11 mouse cellular contexts compared by ENCODE assay signal in the genomic region with DNA sequence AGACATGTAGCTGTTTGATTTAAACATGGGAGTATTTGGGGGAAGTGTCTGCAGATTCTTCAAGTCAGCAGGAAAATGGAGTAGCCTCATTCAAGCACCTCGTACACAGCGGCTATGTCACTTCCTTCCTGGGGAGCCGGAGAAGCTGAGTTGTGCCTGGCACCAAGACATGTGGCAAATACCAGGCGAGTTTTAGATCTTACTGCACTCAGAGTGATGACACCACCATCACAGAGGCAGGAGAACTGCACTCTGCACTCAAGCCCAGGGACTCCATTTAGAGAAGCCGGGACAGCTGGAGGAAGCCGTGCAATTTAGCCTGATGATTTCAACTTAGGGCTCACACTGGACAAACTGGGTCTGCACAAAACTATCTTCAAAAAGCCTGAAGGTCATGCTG.
DNase-seq lines count a peak whose midpoint lies in the region; ATAC-seq lines count a peak whose summit lies in the region.
"Had no signal": no experiment of that assay in that cellular context is flagged by ENCODE, and none has a peak within 500 bp of the region (broad histone marks: within the 10 kb centered on the region; RNA-seq: fewer than 3 reads in every experiment).

No protein-coding gene starts in this region.

- 53% methylated on average over 6 of the region's 6 CpGs for WGBS in forebrain, embryonic 14.5 days
- 91% methylated on average over 6 of the region's 6 CpGs for WGBS in forebrain, embryonic 10.5 days
- 87% methylated on average over 6 of the region's 6 CpGs for WGBS in midbrain, embryonic 16.5 days
- WGBS in midbrain, embryonic 14.5 days, result 93% methylated on average over 6 of the region's 6 CpGs

- H3K4me3 ChIP-seq in forebrain, embryonic 14.5 days (ENCODE audit: low read depth, low read length), result no peak overlapping the region
- H3K4me3 ChIP-seq in forebrain, embryonic 10.5 days, result no peak overlapping the region
- H3K4me3 ChIP-seq in midbrain, embryonic 16.5 days (ENCODE audit: low read depth, low read length), result no peak overlapping the region
- no peak overlapping the region for H3K4me3 ChIP-seq in midbrain, embryonic 14.5 days (replicated peaks; ENCODE audit: low read depth, low read length)
- H3K4me3 ChIP-seq: limb, embryonic 12.5 days had no signal

- no peaks in the 10 kb centered on the region for H3K27me3 ChIP-seq in forebrain, embryonic 14.5 days (replicated peaks; ENCODE audit: control insufficient read depth, insufficient read depth, low read length)
- no peaks in the 10 kb centered on the region for H3K27me3 ChIP-seq in forebrain, embryonic 10.5 days (ENCODE audit: poor library complexity, severe bottlenecking)
- H3K27me3 ChIP-seq in midbrain, embryonic 16.5 days (ENCODE audit: control insufficient read depth, insufficient read depth, low read depth, low read length), result no peaks in the 10 kb centered on the region
- no peaks in the 10 kb centered on the region for H3K27me3 ChIP-seq in midbrain, embryonic 14.5 days (ENCODE audit: control insufficient read depth, insufficient read depth, low read length)
- H3K27me3 ChIP-seq: limb, embryonic 12.5 days had no signal

- no peak overlapping the region for H3K4me2 ChIP-seq in forebrain, embryonic 14.5 days (ENCODE audit: low read length)
- no peak overlapping the region for H3K4me2 ChIP-seq in midbrain, embryonic 16.5 days (ENCODE audit: low read length)
- no peak overlapping the region for H3K4me2 ChIP-seq in midbrain, embryonic 14.5 days (ENCODE audit: low read length)
- H3K4me2 ChIP-seq: limb, embryonic 12.5 days had no signal

- ATAC-seq in forebrain, embryonic 14.5 days, result 0 out of 2 replicates have a peak, but pooled peaks have one; percentile 27
- no peak for ATAC-seq in midbrain, embryonic 16.5 days
- no peak for ATAC-seq in midbrain, embryonic 14.5 days (ENCODE audit: low FRiP score, low TSS enrichment)
- peak; percentile 71 to 74 for ATAC-seq in hematopoietic stem cell, adult 5-6 weeks (replicated peaks in 1 of 2; ENCODE audit: insufficient read depth in 1 of 2, low FRiP score in 2 of 2, low TSS enrichment in 1 of 2, low read depth in 1 of 2, poor library complexity in 2 of 2, severe bottlenecking in 2 of 2)
- ATAC-seq: intestine, embryonic 16.5 days had no signal

- 0 out of 2 replicates have a peak, but pooled peaks cover 2% of the 10 kb centered on the region for H3K4me1 ChIP-seq in forebrain, embryonic 14.5 days (ENCODE audit: control insufficient read depth, insufficient read depth, low read length)
- H3K4me1 ChIP-seq in forebrain, embryonic 10.5 days, result peaks cover 22% of the 10 kb centered on the region; the same call in 1 of the 2 replicates
- H3K4me1 ChIP-seq in midbrain, embryonic 16.5 days (ENCODE audit: control insufficient read depth, insufficient read depth, low read length), result no peaks in the 10 kb centered on the region
- H3K4me1 ChIP-seq in midbrain, embryonic 14.5 days (ENCODE audit: control insufficient read depth, insufficient read depth, low read length), result no peaks in the 10 kb centered on the region

- no peak overlapping the region for H3K27ac ChIP-seq in forebrain, embryonic 14.5 days (ENCODE audit: low read depth, low read length)
- no peak overlapping the region for H3K27ac ChIP-seq in forebrain, embryonic 10.5 days
- H3K27ac ChIP-seq in midbrain, embryonic 16.5 days (ENCODE audit: low read length), result peak overlapping the region; percentile 12; the same call in 1 of the 2 replicates
- H3K27ac ChIP-seq in midbrain, embryonic 14.5 days (replicated peaks; ENCODE audit: low read depth, low read length), result no peak overlapping the region
- H3K27ac ChIP-seq: limb, embryonic 12.5 days had no signal

- DNase-seq in forebrain, embryonic 14.5 days (ENCODE audit: low spot score), result no peak
- no peak for DNase-seq in forebrain, embryonic 10.5 days (ENCODE audit: extremely low spot score, low spot score)
- DNase-seq in midbrain, embryonic 14.5 days, result no peak
- peak; percentile 36 for DNase-seq in skeletal muscle tissue, adult 2 months (ENCODE audit: low read depth, low spot score)
- no peak for DNase-seq in adrenal gland, postnatal 14 days
- no peak for DNase-seq in cerebellum, adult 9-11 months
- DNase-seq: B cell, adult 2 months had no signal

- no peak overlapping the region for H3K9ac ChIP-seq in forebrain, embryonic 14.5 days (ENCODE audit: low read length)
- no peak overlapping the region for H3K9ac ChIP-seq in midbrain, embryonic 16.5 days (ENCODE audit: low read depth, low read length)
- no peak overlapping the region for H3K9ac ChIP-seq in midbrain, embryonic 14.5 days (replicated peaks; ENCODE audit: low read length)
- H3K9ac ChIP-seq: limb, embryonic 12.5 days had no signal

- H3K36me3 ChIP-seq in forebrain, embryonic 14.5 days (ENCODE audit: control insufficient read depth, insufficient read depth, low read length), result 0 out of 2 replicates have a peak, but pooled peaks cover 14% of the 10 kb centered on the region
- H3K36me3 ChIP-seq in forebrain, embryonic 10.5 days (replicated peaks), result peaks cover 55% of the 10 kb centered on the region
- H3K36me3 ChIP-seq in midbrain, embryonic 16.5 days (ENCODE audit: control insufficient read depth, insufficient read depth, low read length), result no peaks in the 10 kb centered on the region
- H3K36me3 ChIP-seq in midbrain, embryonic 14.5 days (ENCODE audit: control insufficient read depth, insufficient read depth, low read length), result peaks cover 10% of the 10 kb centered on the region

- H3K9me3 ChIP-seq in forebrain, embryonic 14.5 days (replicated peaks; ENCODE audit: control insufficient read depth, low read length), result no peaks in the 10 kb centered on the region
- H3K9me3 ChIP-seq in forebrain, embryonic 10.5 days, result no peaks in the 10 kb centered on the region
- H3K9me3 ChIP-seq in midbrain, embryonic 16.5 days (replicated peaks; ENCODE audit: control insufficient read depth, low read length, poor library complexity, severe bottlenecking), result no peaks in the 10 kb centered on the region
- H3K9me3 ChIP-seq in midbrain, embryonic 14.5 days (ENCODE audit: control insufficient read depth, low read length), result no peaks in the 10 kb centered on the region
- H3K9me3 ChIP-seq: limb, embryonic 12.5 days had no signal

Comparison
In these comparisons a context has a peak if more than half of its experiments do, and no peak if none do; other contexts are left out.
1. ATAC-seq: peak in forebrain, embryonic 14.5 days (single experiment) and hematopoietic stem cell, adult 5-6 weeks (2 of 2); none in midbrain, embryonic 16.5 days (single experiment) and midbrain, embryonic 14.5 days (single experiment).